Mouse (Mus musculus) kidney, adult 2 months (tissue): Measurements from ENCODE around the gene Tecpr2.

Experiments
- CTCF ChIP-seq: fragments of 200-500 bp; conservative IDR thresholded peaks from 2 replicates; pipeline ENCODE4 v1.5.1; 2011; ENCODE audit warnings: low read depth, mild to moderate bottlenecking, control low read depth, low read length, moderate library complexity, mixed read lengths; ENCODE audit not compliant: insufficient read depth, insufficient read length
- POLR2A ChIP-seq: fragments of 200-500 bp; IDR thresholded peaks from one replicate; pipeline ENCODE4 v1.6.1; 2011; ENCODE audit warnings: low read depth, low read length, control low read depth

GRCm38 (mm10) chr12:110907845-110908244 lies 18.8 kb downstream of the Tecpr2 start:
- TF ChIP-seq CTCF (no peak), POLR2A (no peak)
